Mouse (Mus musculus): ENCODE data around the gene Gpsm3.

Gpsm3 gene

DNA sequence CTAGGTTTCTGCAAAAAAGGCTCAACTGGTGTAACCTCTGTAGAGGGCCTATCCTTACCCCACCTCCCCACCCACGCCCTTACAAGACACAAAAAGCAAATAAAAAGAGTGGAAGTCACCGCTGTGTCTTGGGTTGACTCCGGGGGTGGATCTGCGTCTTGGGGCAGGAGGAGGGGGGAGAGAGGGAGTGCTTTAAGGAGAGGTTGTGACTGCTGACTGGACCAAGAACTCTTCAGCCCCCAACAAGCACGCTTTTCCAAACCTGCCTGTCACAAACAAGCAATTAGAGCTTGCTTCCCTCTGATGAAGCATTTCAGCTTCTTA lies 39.0 kb downstream of the Gpsm3 start:
- in situ Hi-C loops (cut with MboI), result no loop called here

DNA sequence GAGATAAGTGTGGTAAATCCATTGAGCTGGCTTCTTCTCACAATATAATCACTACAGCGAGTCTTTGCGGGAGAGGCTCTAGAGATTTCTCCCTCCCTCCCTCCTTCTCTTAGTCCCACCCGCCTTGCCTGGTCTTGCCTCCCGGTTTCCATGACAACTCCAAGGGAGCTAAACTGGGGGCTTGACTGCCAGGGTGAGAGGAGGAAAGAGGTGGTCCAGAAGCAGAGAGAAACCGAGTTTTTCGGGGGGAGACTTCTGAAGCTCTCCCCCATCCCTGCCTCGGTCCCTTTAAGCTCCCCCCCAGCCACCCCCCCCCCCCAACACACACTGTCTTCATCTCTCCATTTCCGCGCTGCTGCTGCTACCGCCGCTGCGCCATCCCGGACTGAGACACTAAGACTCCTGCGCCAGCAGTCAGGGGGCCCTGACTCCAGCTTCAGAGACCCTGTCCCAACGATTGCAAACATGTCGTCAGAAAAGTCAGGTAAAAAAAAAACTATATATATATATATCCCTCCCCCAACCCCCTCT lies 39.7 kb downstream of the Gpsm3 start, which contains the start of gene Prrt1:
Gene Prrt1 (plus strand): TSS at position 313 of the 531 bp plus-strand sequence.
- in situ Hi-C loops (cut with MboI), result no loop called here

DNA sequence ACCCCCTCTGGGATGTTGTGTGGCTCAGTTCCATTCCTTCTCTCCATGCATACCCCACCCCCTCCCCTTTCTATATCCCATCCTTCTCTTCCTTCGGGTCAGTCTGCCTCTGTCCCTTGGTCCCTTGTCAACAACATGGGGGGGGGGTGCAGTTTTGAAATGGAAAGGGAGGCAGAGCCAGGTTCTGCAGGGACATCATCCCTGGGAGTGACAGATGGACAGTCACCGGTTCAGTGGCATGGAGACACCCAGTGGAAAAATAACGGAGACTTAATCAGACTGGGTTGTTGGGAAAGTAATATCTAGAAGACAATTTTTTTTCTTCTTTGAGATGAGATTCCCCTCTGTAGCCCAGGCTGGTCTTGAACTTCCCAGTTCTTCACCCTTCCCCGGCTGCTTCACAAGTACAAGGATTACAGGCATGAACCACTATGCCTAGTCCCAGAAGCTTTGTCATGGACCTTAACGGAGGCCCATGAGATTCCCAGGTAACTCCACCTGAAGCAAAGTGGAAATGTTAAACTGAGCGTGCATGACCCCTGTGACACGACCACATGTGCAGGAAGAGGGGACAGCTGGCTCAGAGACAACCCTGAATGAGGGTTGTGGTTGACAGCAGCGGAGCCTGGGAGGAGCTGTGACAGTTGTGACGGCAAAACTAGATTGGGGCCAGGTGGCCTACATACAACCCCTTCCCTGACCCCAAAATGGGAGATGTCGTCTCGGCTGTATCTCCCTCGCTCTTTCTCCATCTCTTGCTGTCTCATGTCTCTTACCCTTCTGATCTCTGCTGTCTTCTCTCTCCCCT lies 40.4 kb downstream of the Gpsm3 start:
- in situ Hi-C loops (cut with MboI), result no loop called here

DNA sequence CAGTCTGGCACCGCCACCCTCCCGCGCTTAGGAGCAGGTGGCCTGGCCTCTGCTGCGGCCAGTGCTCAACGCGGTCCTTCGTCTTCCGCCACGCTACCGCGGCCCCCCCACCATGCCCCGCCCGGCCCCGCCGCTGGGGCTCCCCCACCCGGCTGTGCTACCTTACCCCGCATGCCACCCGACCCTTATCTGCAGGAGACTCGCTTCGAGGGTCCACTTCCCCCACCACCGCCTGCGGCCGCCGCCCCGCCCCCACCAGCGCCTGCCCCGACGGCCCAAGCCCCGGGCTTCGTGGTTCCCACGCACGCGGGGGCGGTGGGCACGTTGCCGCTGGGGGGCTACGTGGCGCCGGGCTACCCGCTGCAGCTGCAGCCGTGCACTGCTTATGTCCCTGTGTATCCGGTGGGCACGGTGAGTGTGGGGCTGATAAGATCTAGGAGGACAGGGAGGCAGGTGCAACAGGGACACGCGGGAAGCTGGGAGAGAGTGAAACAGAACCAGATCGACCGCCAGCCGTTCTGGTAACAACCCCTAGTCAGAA lies 41.2 kb downstream of the Gpsm3 start:
- in situ Hi-C loops (cut with MboI), result no loop called here

DNA sequence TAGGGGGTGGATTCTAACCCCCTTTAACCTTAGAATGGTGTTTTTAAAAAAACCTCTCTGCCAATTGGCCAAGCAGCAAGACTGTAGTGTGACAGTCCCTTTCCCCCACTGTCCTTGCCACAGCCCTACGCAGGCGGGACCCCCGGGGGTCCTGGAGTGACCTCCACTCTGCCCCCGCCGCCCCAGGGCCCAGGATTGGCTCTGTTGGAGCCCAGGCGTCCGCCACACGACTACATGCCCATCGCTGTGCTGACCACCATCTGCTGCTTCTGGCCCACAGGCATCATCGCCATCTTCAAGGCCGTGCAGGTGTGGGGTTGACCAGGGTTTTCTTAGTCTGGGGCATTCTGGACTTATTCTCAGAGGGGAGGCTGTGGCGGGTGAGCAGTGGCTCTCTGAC lies 42.0 kb downstream of the Gpsm3 start:
- in situ Hi-C loops (cut with MboI), result no loop called here

DNA sequence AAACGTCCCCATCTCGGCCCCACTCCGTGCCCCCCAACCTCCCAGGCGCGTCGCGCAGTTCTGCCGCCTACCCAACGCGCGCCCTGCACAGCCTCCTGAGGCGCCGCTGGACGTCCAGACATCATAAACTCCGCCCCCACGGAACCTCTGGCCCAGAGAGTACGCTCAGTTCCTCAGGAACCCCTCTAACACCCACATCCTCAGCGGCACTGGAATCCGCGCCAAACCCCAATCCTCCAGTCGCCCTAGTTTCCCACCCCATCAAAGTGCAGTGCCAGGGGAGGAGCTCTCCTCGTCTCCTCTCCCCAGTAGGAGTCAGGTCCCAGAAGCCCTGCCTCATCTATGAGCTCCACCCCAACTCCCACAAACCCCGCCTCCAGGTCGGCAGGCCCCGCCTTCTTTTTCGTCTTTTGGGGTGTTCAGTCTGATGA lies 42.7 kb downstream of the Gpsm3 start:
- in situ Hi-C loops (cut with MboI), result no loop called here

DNA sequence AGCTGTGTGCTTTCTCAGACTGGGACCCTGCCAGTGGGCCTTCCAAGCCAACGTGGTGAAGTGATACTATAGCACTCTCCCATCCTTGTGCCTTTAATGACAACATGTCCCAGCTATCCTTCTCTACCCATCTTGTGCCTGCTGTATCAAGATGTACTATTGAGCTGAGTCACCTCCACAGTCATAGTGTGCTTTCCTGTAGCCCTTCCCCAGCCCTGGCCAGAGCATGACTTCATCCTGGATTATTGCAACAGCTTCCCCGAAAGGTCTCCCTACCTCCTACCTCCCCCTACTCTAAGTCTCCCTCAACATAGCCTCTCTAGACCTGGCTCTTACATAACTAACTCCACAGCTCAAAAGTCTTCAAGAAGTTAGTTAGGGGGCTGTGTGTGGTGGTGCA lies 46.1 kb downstream of the Gpsm3 start:
- in situ Hi-C loops (cut with MboI), result no loop called here

DNA sequence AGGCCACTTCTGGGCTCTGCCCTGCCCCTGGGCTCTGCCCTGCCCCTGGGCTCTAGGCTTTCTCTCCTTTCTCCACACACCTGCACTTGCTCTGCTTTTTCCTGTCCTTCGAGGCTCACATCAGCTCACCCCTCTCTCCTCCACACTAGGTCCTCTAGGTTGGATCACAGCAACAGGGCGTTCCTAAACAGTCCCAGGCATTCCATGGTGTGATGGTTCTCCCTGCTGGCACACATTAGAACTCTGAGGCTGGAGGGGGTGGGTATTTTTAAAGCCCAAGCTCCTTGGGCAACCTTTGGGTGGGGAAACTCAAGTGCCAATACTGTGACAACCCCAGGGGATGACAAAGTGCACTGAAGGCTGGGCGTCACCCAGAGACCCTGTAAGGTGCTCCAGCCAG lies 47.9 kb downstream of the Gpsm3 start:
- in situ Hi-C loops (cut with MboI), result no loop called here

DNA sequence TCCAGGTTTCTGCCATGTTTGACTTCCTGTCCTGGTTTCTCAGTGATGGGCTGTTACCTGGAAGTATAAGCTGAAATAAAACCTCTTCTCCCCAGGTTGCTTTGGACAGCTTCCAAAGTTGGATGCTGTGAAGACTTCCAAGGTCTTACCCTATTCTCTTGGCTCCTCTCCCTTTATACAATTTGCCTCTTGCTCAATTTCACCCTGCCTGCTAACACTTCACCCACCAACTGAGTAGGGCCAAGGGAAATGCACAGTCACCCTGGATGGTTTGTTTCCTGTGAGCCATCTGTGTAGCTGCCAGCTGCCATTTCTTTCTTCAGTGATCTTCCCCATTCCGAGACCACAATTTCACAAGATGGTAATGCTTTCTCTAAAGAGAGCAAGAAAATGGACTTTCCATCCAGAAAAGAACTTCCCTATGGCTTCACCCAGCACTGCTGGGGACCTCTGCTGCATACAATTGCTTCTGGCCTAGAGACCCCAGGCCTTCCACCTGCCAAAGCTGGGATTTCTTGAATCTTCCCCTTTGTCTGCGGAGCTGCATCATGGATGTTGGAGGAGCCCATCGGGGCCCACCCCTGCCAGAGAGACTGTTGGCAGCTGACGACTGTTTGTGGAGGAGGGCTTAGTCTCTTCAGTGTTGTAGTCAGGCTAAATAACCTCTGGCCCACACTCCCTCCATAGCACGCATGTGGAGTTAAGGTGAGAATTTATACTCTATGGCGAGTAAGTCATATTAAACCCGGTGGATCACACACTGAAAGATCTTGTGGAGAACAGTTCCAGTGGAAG lies 50.1 kb downstream of the Gpsm3 start:
- in situ Hi-C loops (cut with MboI), result no loop called here

DNA sequence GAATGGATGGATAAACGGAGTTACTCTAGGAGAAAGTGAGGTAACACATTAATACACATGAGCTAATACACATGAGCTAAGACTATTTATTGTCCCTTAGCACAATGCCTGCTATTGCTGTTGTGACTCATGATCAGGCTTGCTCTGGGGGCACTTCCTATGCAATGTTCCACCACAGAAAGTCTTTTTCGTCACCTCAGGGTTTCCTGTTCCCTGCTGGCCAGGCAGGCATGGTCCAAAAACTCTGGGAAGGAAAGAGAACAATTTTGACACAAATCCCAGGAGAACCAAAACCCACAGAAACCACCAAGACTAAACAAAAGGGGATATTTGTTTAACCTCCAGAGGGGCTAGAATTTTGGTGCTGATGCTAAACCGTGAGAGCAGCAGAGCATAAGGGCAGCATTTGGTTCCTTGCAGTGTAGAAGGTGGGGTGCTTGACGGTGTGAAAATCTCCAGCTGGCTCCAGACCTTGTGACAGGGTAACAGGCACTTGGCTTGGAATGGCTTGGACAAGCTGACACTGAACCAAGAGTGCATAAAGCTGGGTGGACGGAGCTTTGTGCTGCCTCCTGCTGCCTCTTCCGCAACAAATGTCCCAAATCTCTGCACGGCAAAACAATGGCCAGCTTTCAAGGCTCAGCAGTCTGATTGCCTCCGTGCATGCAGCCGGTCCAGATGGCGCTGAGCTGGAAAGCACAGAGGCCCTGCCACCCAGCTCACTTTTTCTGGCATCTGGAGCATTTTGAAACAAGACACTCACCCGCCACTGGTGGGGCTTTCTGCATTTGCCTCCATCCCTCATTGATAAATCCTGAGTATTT lies 51.4 kb downstream of the Gpsm3 start:
- in situ Hi-C loops (cut with MboI), result no loop called here
